Mouse (Mus musculus): ENCODE results near the gene Strip2. TPM values are rescaled to one million over a fixed set of nuclear protein-coding genes. Genes with fewer than 3 reads are reported as not detected.

Strip2 gene
- total RNA-seq (2023) = 0.18 and 0.44 TPM in 2 replicates

GRCm38 (mm10) chr6:29916530-29917382 lies at the start of gene Strip2:
Gene Strip2 (plus strand): TSS chr6:29917012.

Other genes starting within 250 kb of the Strip2 start
- 1.5 and 2.7 TPM in 2 replicates for gene Tspan33, start 222.8 kb upstream of the Strip2 start, total RNA-seq (2023)
- 0.52 and 1.3 TPM in 2 replicates for gene Smo, start 181.5 kb upstream of the Strip2 start, total RNA-seq (2023)
- gene Ahcyl2, start 149.0 kb upstream of the Strip2 start, total RNA-seq (2023) = 23.9 and 33.9 TPM in 2 replicates
- 49.1 and 50.7 TPM in 2 replicates for gene Nrf1, start 131.0 kb downstream of the Strip2 start, total RNA-seq (2023)

All from neutrophil, adult 65 days (primary cell).